Mouse (Mus musculus): ENCODE measurements at regions not wholly inside any gene's neighbourhood (a gene's known extent, or its start where the extent isn't known, plus 50 kb on each side); places are given as distances from the start of the nearest gene placed in this dataset.

DNA sequence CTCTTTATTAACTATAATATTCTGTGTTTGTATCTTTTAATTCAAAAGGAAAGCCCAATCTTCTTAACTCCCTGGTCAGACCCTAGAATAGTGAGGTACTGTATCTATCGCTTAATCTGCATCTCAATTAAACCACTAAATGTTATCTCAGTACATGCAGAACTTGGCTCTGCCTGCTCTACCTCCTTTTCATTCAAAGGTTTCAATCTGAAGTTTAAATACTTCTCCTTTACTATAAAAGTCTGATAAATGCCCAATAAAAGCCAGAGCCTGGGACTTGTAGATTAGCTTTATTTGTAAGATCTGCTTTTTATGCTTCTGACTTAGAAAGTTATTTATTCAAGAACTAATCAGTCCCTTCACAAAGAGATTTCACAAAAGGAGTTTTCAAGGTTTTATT is 200.1 kb downstream of the Zpld1 start:
- TF ChIP-seq POLR2A (IDR thresholded peaks at IDR 0.05; ENCODE audit: insufficient read depth, low read length) (no peak), EP300 (IDR thresholded peaks at IDR 0.05; ENCODE audit: insufficient read depth, low read depth, low read length) (no peak), CTCF (IDR thresholded peaks at IDR 0.05; ENCODE audit: low read depth, low read length) (no peak)
- no peaks in the 10 kb centered on the region for H3K9me3 ChIP-seq (replicated peaks; ENCODE audit: control insufficient read depth, insufficient read depth, low read length, poor library complexity, severe bottlenecking)
- no peak overlapping the region for H3K27ac ChIP-seq (ENCODE audit: insufficient read depth, low read length)
- H3K4me1 ChIP-seq (ENCODE audit: control insufficient read depth, insufficient read depth, low read length), result no peaks in the 10 kb centered on the region
- no peak overlapping the region for H3K4me3 ChIP-seq (ENCODE audit: low read depth, low read length)
- no peaks in the 10 kb centered on the region for H3K36me3 ChIP-seq (ENCODE audit: control insufficient read depth, insufficient read depth, low read length, poor library complexity, severe bottlenecking)
- H3K27me3 ChIP-seq (ENCODE audit: control insufficient read depth, insufficient read depth, low read length, poor library complexity, severe bottlenecking), result no peaks in the 10 kb centered on the region
- no peak overlapping the region for H3K9ac ChIP-seq (ENCODE audit: low read depth, poor library complexity, severe bottlenecking)

GRCm38 (mm10) chr16:55087461-55087860 is 210.3 kb downstream of the Zpld1 start:
- no peaks in the 10 kb centered on the region for H3K4me1 ChIP-seq (ENCODE audit: control insufficient read depth, insufficient read depth, low read length)
- TF ChIP-seq EP300 (IDR thresholded peaks at IDR 0.05; ENCODE audit: insufficient read depth, low read depth, low read length), result no peak
- no peak for TF ChIP-seq POLR2A (IDR thresholded peaks at IDR 0.05; ENCODE audit: insufficient read depth, low read length)
- no peak for TF ChIP-seq CTCF (IDR thresholded peaks at IDR 0.05; ENCODE audit: low read depth, low read length)

DNA sequence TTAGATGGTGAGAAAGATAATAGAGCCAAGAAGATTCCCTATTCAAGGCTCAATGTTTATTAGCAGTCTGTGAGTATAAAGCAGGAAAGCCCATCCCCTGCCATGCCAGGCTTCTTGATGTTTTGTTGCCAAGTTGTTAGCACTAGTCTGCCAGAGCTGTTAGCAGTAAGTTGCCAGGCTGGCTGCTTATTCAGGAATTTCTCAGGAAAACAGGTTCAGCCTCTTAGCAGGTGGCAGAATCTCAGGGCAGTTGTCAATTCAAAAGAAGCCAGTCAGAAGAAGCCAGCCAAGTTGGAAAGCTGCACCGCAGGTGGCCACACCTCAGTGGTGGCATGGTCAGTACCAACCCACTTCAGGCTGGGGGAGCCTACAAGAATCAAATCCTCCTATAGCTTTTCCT is 221.6 kb downstream of the Zpld1 start:
- H3K9me3 ChIP-seq (replicated peaks; ENCODE audit: control insufficient read depth, insufficient read depth, low read length, poor library complexity, severe bottlenecking), result no peaks in the 10 kb centered on the region
- TF ChIP-seq CTCF (IDR thresholded peaks at IDR 0.05; ENCODE audit: low read depth, low read length) (no peak), EP300 (IDR thresholded peaks at IDR 0.05; ENCODE audit: insufficient read depth, low read depth, low read length) (no peak), POLR2A (IDR thresholded peaks at IDR 0.05; ENCODE audit: insufficient read depth, low read length) (no peak)
- no peaks in the 10 kb centered on the region for H3K27me3 ChIP-seq (ENCODE audit: control insufficient read depth, insufficient read depth, low read length, poor library complexity, severe bottlenecking)
- no peak overlapping the region for H3K27ac ChIP-seq (ENCODE audit: insufficient read depth, low read length)
- no peaks in the 10 kb centered on the region for H3K36me3 ChIP-seq (ENCODE audit: control insufficient read depth, insufficient read depth, low read length, poor library complexity, severe bottlenecking)
- H3K9ac ChIP-seq (ENCODE audit: low read depth, poor library complexity, severe bottlenecking), result no peak overlapping the region
- H3K4me3 ChIP-seq (ENCODE audit: low read depth, low read length), result no peak overlapping the region
- no peaks in the 10 kb centered on the region for H3K4me1 ChIP-seq (ENCODE audit: control insufficient read depth, insufficient read depth, low read length)

More at GRCm38 (mm10) chr16:55087461-55087860, 210.3 kb downstream of the Zpld1 start:
- no peaks in the 10 kb centered on the region for H3K9me3 ChIP-seq (replicated peaks; ENCODE audit: control insufficient read depth, insufficient read depth, low read length, poor library complexity, severe bottlenecking)
- no peaks in the 10 kb centered on the region for H3K36me3 ChIP-seq (ENCODE audit: control insufficient read depth, insufficient read depth, low read length, poor library complexity, severe bottlenecking)
- H3K9ac ChIP-seq (ENCODE audit: low read depth, poor library complexity, severe bottlenecking), result no peak overlapping the region
- H3K27ac ChIP-seq (ENCODE audit: insufficient read depth, low read length), result no peak overlapping the region
- H3K27me3 ChIP-seq (ENCODE audit: control insufficient read depth, insufficient read depth, low read length, poor library complexity, severe bottlenecking), result no peaks in the 10 kb centered on the region
- H3K4me3 ChIP-seq (ENCODE audit: low read depth, low read length), result no peak overlapping the region

DNA sequence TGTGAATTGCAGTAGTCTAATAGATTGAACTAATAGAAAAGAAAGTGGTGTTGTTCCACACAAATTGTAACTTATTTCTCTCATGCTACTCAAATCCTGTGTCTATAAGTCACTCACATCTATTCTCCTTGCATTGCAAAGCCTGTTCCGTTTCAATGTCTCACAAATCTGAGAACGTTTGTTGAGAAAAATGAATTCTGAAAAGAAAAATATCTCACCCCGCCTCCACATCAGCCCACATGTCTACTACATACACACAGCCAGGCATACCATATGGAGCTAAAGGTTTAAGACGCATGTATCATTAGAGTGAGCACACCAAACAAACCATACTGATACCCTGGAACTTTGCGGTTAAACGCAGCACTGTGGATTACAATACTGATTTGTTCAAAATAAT is 258.0 kb downstream of the Zpld1 start:
- H3K9ac ChIP-seq (ENCODE audit: low read depth, poor library complexity, severe bottlenecking), result no peak overlapping the region
- no peak overlapping the region for H3K27ac ChIP-seq (ENCODE audit: insufficient read depth, low read length)
- TF ChIP-seq CTCF (IDR thresholded peaks at IDR 0.05; ENCODE audit: low read depth, low read length), result no peak
- TF ChIP-seq POLR2A (IDR thresholded peaks at IDR 0.05; ENCODE audit: insufficient read depth, low read length), result no peak
- TF ChIP-seq EP300 (IDR thresholded peaks at IDR 0.05; ENCODE audit: insufficient read depth, low read depth, low read length), result no peak
- H3K36me3 ChIP-seq (ENCODE audit: control insufficient read depth, insufficient read depth, low read length, poor library complexity, severe bottlenecking), result no peaks in the 10 kb centered on the region
- H3K9me3 ChIP-seq (replicated peaks; ENCODE audit: control insufficient read depth, insufficient read depth, low read length, poor library complexity, severe bottlenecking), result no peaks in the 10 kb centered on the region
- no peak overlapping the region for H3K4me3 ChIP-seq (ENCODE audit: low read depth, low read length)
- no peaks in the 10 kb centered on the region for H3K4me1 ChIP-seq (ENCODE audit: control insufficient read depth, insufficient read depth, low read length)
- H3K27me3 ChIP-seq (ENCODE audit: control insufficient read depth, insufficient read depth, low read length, poor library complexity, severe bottlenecking), result no peaks in the 10 kb centered on the region

- Histone ChIP-seq H3K36me3 (ENCODE audit: control insufficient read depth, insufficient read depth, low read length, poor library complexity, severe bottlenecking) (no peaks in the 10 kb centered on the region), H3K4me3 (ENCODE audit: low read depth, low read length) (no peak overlapping the region), H3K9ac (ENCODE audit: low read depth, poor library complexity, severe bottlenecking) (no peak overlapping the region), H3K4me1 (ENCODE audit: control insufficient read depth, insufficient read depth, low read length) (no peaks in the 10 kb centered on the region), H3K27ac (ENCODE audit: insufficient read depth, low read length) (no peak overlapping the region), H3K9me3 (replicated peaks; ENCODE audit: control insufficient read depth, insufficient read depth, low read length, poor library complexity, severe bottlenecking) (no peaks in the 10 kb centered on the region), H3K27me3 (ENCODE audit: control insufficient read depth, insufficient read depth, low read length, poor library complexity, severe bottlenecking) (no peaks in the 10 kb centered on the region)
- no peak for TF ChIP-seq CTCF (IDR thresholded peaks at IDR 0.05; ENCODE audit: low read depth, low read length)
- TF ChIP-seq EP300 (IDR thresholded peaks at IDR 0.05; ENCODE audit: insufficient read depth, low read depth, low read length), result no peak
These were observed 296.0 kb downstream of the Zpld1 start for GRCm38 (mm10) chr16:55001661-55002289.

GRCm38 (mm10) chr16:54991595-54992240 is 306.1 kb downstream of the Zpld1 start:
- Histone ChIP-seq H3K9ac (ENCODE audit: low read depth, poor library complexity, severe bottlenecking) (no peak overlapping the region), H3K4me3 (ENCODE audit: low read depth, low read length) (no peak overlapping the region), H3K9me3 (replicated peaks; ENCODE audit: control insufficient read depth, insufficient read depth, low read length, poor library complexity, severe bottlenecking) (no peaks in the 10 kb centered on the region), H3K27ac (ENCODE audit: insufficient read depth, low read length) (no peak overlapping the region), H3K4me1 (ENCODE audit: control insufficient read depth, insufficient read depth, low read length) (no peaks in the 10 kb centered on the region), H3K36me3 (ENCODE audit: control insufficient read depth, insufficient read depth, low read length, poor library complexity, severe bottlenecking) (no peaks in the 10 kb centered on the region), H3K27me3 (ENCODE audit: control insufficient read depth, insufficient read depth, low read length, poor library complexity, severe bottlenecking) (no peaks in the 10 kb centered on the region)
- TF ChIP-seq POLR2A (IDR thresholded peaks at IDR 0.05; ENCODE audit: insufficient read depth, low read length) (no peak), CTCF (IDR thresholded peaks at IDR 0.05; ENCODE audit: low read depth, low read length) (no peak), EP300 (IDR thresholded peaks at IDR 0.05; ENCODE audit: insufficient read depth, low read depth, low read length) (no peak)

Data from ES-Bruce4 (cell line).